Mouse (Mus musculus): ENCODE measurements around the gene Fdx1l.

DNA sequence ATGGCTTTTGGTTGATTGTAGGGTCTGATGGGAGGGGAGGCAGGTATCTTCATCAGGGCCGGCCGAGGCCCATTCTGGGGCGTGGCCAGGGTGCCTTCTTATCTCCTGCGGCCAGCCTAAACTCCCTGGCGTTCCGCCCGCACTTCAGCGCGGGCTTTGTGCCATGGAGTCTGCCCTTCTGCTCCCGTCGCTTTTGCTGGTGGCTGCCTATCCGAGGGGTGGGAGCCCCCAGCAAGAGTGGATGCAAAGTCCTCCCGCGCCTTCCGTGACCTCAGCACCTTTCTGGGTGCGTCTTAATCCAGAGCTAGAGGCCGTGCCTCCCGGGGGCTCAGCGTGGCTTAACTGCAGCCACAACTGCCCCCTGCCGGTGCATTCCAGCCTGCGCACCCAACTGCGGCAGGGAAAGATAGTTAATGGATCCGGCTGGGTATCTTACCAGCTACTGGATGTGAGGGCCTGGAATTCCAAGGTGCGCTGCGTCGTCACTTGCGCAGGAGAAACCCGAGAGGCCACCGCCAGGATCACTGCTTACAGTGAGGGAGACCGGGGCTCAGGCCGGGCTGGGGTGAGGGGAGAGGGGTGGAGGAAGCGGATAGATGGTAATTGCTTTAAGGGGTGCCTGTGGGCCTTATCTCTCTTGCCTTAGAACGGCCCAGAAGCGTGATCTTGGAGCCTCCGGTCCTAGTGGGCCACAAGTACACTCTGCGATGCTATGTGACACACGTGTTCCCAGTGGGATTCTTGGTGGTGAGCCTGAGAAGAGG, 43.9 kb downstream of the Fdx1l start, which contains the start of gene Icam4:
- TF ChIP-seq TAL1 (IDR thresholded peaks at IDR 0.05; ENCODE audit: low read length) (peak; percentile 100), CTCF (IDR thresholded peaks at IDR 0.05 in 2 of 3, conservative IDR thresholded peaks at IDR 0.05 in 1 of 3; ENCODE audit: control insufficient read depth in 1 of 3, insufficient read depth in 1 of 3, low read depth in 2 of 3, low read length in 3 of 3, poor library complexity in 1 of 3, severe bottlenecking in 1 of 3) (peak in 1 of 3 experiments; percentile 99; a peak in 2 of 6 replicates), ELF1 (IDR thresholded peaks at IDR 0.05; ENCODE audit: low read depth, low read length) (no peak), JUND (IDR thresholded peaks at IDR 0.05; ENCODE audit: low read depth, low read length) (no peak), MAZ (IDR thresholded peaks at IDR 0.05; ENCODE audit: low read depth, low read length) (no peak), MYC (IDR thresholded peaks at IDR 0.05; ENCODE audit: low read depth, low read length) (no peak), HCFC1 (IDR thresholded peaks at IDR 0.05; ENCODE audit: low read depth, low read length) (no peak)

All from MEL (cell line).